Mouse (Mus musculus) liver, postnatal 0 days (tissue): ENCODE data around the gene Uaca. TPM values are rescaled to one million over a fixed set of nuclear protein-coding genes. Genes with fewer than 3 reads are reported as not detected.

Source experiments
- ATAC-seq: fragments of 200-750 bp; cut with Nextera tagmentation; 2 replicates; pipeline ENCODE4 v1.8.0; 2017; ENCODE audit warnings: mild to moderate bottlenecking, moderate library complexity
- DNase-seq: peaks from one replicate; pipeline ENCODE4 v3.0.0-alpha.2; 2016
- H3K27ac ChIP-seq: fragments of 300-500 bp; sonication (generic); 2 replicates; pipeline ENCODE4 v1.5.1; 2014; ENCODE audit warnings: antibody characterized with exemption, moderate library complexity, mild to moderate bottlenecking, low read depth
- H3K27me3 ChIP-seq: fragments of 300-500 bp; sonication (generic); 2 replicates; pipeline ENCODE4 v1.6.1; 2014; ENCODE audit warnings: low read length, control low read depth, mixed read lengths; ENCODE audit not compliant: insufficient read depth
- H3K36me3 ChIP-seq: fragments of 300-500 bp; sonication (generic); replicated peaks from 2 replicates; pipeline ENCODE4 v1.6.1; 2014; ENCODE audit warnings: mild to moderate bottlenecking, control low read depth, low read length, moderate library complexity, mixed read lengths; ENCODE audit not compliant: insufficient read depth
- H3K4me1 ChIP-seq: fragments of 300-500 bp; sonication (generic); 2 replicates; pipeline ENCODE4 v1.6.1; 2014; ENCODE audit warnings: antibody characterized with exemption, mild to moderate bottlenecking, control low read depth; ENCODE audit not compliant: insufficient read depth
- H3K4me2 ChIP-seq: fragments of 300-500 bp; sonication (generic); 2 replicates; pipeline ENCODE4 v1.6.1; 2014; ENCODE audit warnings: low read depth, mild to moderate bottlenecking, low read length, moderate library complexity, mixed read lengths
- H3K4me3 ChIP-seq: fragments of 300-500 bp; sonication (generic); 2 replicates; pipeline ENCODE4 v1.5.1; 2014; ENCODE audit warnings: low read depth, low read length
- H3K9ac ChIP-seq: fragments of 300-500 bp; sonication (generic); replicated peaks from 2 replicates; pipeline ENCODE4 v1.6.1; 2014; ENCODE audit warnings: mild to moderate bottlenecking, moderate library complexity
- H3K9me3 ChIP-seq: fragments of 300-500 bp; sonication (generic); 2 replicates; pipeline ENCODE4 v1.6.1; 2016; ENCODE audit warnings: mild to moderate bottlenecking, control low read depth, low read length, mixed read lengths
- CTCF ChIP-seq: sonication (generic); IDR thresholded peaks from 2 replicates; pipeline ENCODE4 v1.5.1; 2016; ENCODE audit warnings: antibody characterized with exemption, low read depth
- EP300 ChIP-seq: IDR thresholded peaks from 2 replicates; pipeline ENCODE4 v1.6.1; 2016; ENCODE audit warnings: antibody characterized with exemption, low read depth, mild to moderate bottlenecking
- WGBS: fragments of 180-500 bp; shearing (Covaris S2); extraction: QIAGEN DNeasy Blood & Tissue Kit; methylation state at CpG from one replicate; pipeline ENCODE4 v1.1.7; 2014; ENCODE audit not compliant: insufficient replicate concordance; 5-methylcytosine and 5-hydroxymethylcytosine counted together
- polyA plus RNA-seq: library from polyadenylated mRNA; unstranded; fragments of >200 nt; fragmentation: Nextera tagmentation; extraction: Ambion mirVana; gene quantifications from 2 replicates; pipeline ENCODE4 v1.2.1, GENCODE M21; 2015

Gene Uaca
- polyA plus RNA-seq, 1 experiment from 2014 or later, result 2.0 TPM

GRCm38 (mm10) chr9:60874055-60874392, 79.7 kb downstream of the Uaca start:
- H3K27me3 ChIP-seq, result no peaks in the 10 kb centered on the region
- H3K4me1 ChIP-seq, result no peaks in the 10 kb centered on the region
- no peak overlapping the region for H3K9ac ChIP-seq
- 84% methylated on average over 8 of the region's 8 CpGs for WGBS
- H3K27ac ChIP-seq, result no peak overlapping the region
- DNase-seq (no peak), ATAC-seq (no peak)
- no peak overlapping the region for H3K4me2 ChIP-seq
- H3K36me3 ChIP-seq, result peaks cover 10% of the 10 kb centered on the region; the same call in 1 of the 2 replicates
- no peak overlapping the region for H3K4me3 ChIP-seq
- TF ChIP-seq CTCF, result no peak
- no peak for TF ChIP-seq EP300
- H3K9me3 ChIP-seq, result no peaks in the 10 kb centered on the region

- DNase-seq (no peak), ATAC-seq (no peak)
These were observed 81.7 kb downstream of the Uaca start for GRCm38 (mm10) chr9:60876085-60876484.

GRCm38 (mm10) chr9:60876531-60876930, 82.2 kb downstream of the Uaca start:
- 84% methylated on average over 8 of the region's 8 CpGs for WGBS
- DNase-seq (no peak), ATAC-seq (no peak)
- TF ChIP-seq CTCF (no peak), EP300 (no peak)
- H3K4me2 ChIP-seq, result no peak overlapping the region
- no peak overlapping the region for H3K4me3 ChIP-seq
- peaks cover 7% of the 10 kb centered on the region; the same call in 1 of the 2 replicates for H3K36me3 ChIP-seq
- no peaks in the 10 kb centered on the region for H3K27me3 ChIP-seq
- no peaks in the 10 kb centered on the region for H3K9me3 ChIP-seq
- H3K27ac ChIP-seq, result no peak overlapping the region
- H3K9ac ChIP-seq, result no peak overlapping the region
- H3K4me1 ChIP-seq, result no peaks in the 10 kb centered on the region

More at GRCm38 (mm10) chr9:60876085-60876484, 81.7 kb downstream of the Uaca start:
- no peaks in the 10 kb centered on the region for H3K9me3 ChIP-seq
- H3K27me3 ChIP-seq, result no peaks in the 10 kb centered on the region
- H3K4me3 ChIP-seq, result no peak overlapping the region
- no peak overlapping the region for H3K27ac ChIP-seq
- 89% methylated on average over 9 of the region's 9 CpGs for WGBS
- no peak overlapping the region for H3K4me2 ChIP-seq
- no peaks in the 10 kb centered on the region for H3K4me1 ChIP-seq
- TF ChIP-seq EP300 (no peak), CTCF (no peak)
- peaks cover 7% of the 10 kb centered on the region; the same call in 1 of the 2 replicates for H3K36me3 ChIP-seq
- no peak overlapping the region for H3K9ac ChIP-seq

GRCm38 (mm10) chr9:60878051-60878557, 83.8 kb downstream of the Uaca start:
- 83% methylated on average over 8 of the region's 8 CpGs for WGBS
- no peak for ATAC-seq
- H3K27me3 ChIP-seq, result no peaks in the 10 kb centered on the region

GRCm38 (mm10) chr9:60878630-60879029, 84.3 kb downstream of the Uaca start:
- H3K9me3 ChIP-seq, result no peaks in the 10 kb centered on the region
- no peak overlapping the region for H3K9ac ChIP-seq
- H3K4me3 ChIP-seq, result no peak overlapping the region
- TF ChIP-seq EP300, result no peak
- TF ChIP-seq CTCF, result no peak
- ATAC-seq (no peak), DNase-seq (no peak)
- H3K36me3 ChIP-seq, result 0 out of 2 replicates have a peak, but pooled peaks cover 7% of the 10 kb centered on the region
- 79% methylated on average over 3 of the region's 3 CpGs for WGBS
- H3K4me2 ChIP-seq, result no peak overlapping the region
- no peaks in the 10 kb centered on the region for H3K4me1 ChIP-seq
- H3K27ac ChIP-seq, result no peak overlapping the region
- no peaks in the 10 kb centered on the region for H3K27me3 ChIP-seq

More at GRCm38 (mm10) chr9:60878051-60878557, 83.8 kb downstream of the Uaca start:
- H3K9me3 ChIP-seq, result no peaks in the 10 kb centered on the region
- no peak for TF ChIP-seq CTCF
- DNase-seq, result no peak
- no peaks in the 10 kb centered on the region for H3K4me1 ChIP-seq
- no peak overlapping the region for H3K4me2 ChIP-seq
- H3K9ac ChIP-seq, result no peak overlapping the region
- no peak overlapping the region for H3K4me3 ChIP-seq
- no peak overlapping the region for H3K27ac ChIP-seq
- 0 out of 2 replicates have a peak, but pooled peaks cover 7% of the 10 kb centered on the region for H3K36me3 ChIP-seq

GRCm38 (mm10) chr9:60885148-60885547, 90.8 kb downstream of the Uaca start:
- ATAC-seq (no peak), DNase-seq (no peak)
- no peaks in the 10 kb centered on the region for H3K4me1 ChIP-seq
- no peak overlapping the region for H3K4me3 ChIP-seq
- H3K4me2 ChIP-seq, result no peak overlapping the region
- no peak overlapping the region for H3K27ac ChIP-seq
- no peaks in the 10 kb centered on the region for H3K36me3 ChIP-seq
- 78% methylated on average over 6 of the region's 6 CpGs for WGBS
- no peaks in the 10 kb centered on the region for H3K9me3 ChIP-seq
- no peak overlapping the region for H3K9ac ChIP-seq
- no peak for TF ChIP-seq EP300
- no peak for TF ChIP-seq CTCF
- H3K27me3 ChIP-seq, result no peaks in the 10 kb centered on the region
